Mouse (Mus musculus): ENCODE data around the gene Hdac7.
"Not testable (repeated sequence)": the region's sequence is repeated elsewhere in the genome, so short reads cannot be mapped to it uniquely, and the experiment has no call there.

GRCm38 (mm10) chr15:97870116-97870515 is 25.8 kb upstream of the Hdac7 start:
- not testable (repeated sequence) for TF ChIP-seq CTCF (IDR thresholded peaks at IDR 0.05; ENCODE audit: extremely low read depth, insufficient read length, insufficient replicate concordance, low read depth, low read length); POLR2A (IDR thresholded peaks at IDR 0.05; ENCODE audit: low read depth, low read length)

All from small intestine, adult 2 months (tissue).